Comparison of ENCODE assay signal across 9 mouse cellular contexts in the genomic region with DNA sequence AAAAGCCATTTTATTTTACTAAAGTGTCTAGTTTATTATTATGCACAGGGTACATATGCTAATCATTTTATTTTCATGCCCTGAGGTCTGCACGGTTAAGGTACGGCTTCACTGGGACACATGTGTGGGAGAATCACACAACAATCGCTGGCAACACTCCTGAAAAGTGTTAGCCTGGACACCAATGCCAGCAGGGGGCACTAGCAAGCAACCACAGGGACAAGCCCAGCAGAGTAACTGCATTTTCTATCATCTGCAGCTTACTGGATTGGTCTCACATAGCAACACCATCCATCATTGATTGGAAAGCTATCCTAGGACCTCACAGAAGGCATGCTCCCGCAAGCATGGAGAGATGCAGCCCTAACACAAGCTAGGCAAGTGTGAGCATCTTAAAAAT. TPM values are rescaled to one million over a fixed set of nuclear protein-coding genes. Genes with fewer than 3 reads are reported as not detected.
A peak's percentile ranks its signal among the peaks of the same experiment; 100 is the strongest.
DNase-seq lines count a peak whose midpoint lies in the region; ATAC-seq lines count a peak whose summit lies in the region.
"Had no signal": no experiment of that assay in that cellular context is flagged by ENCODE, and none has a peak within 500 bp of the region (broad histone marks: within the 10 kb centered on the region; RNA-seq: fewer than 3 reads in every experiment).

No protein-coding gene starts in this region.

- H3K27ac ChIP-seq in heart, embryonic 12.5 days (ENCODE audit: poor library complexity, severe bottlenecking) = no peak overlapping the region
- no peak overlapping the region for H3K27ac ChIP-seq in forebrain, embryonic 12.5 days
- H3K27ac ChIP-seq in limb, embryonic 13.5 days = no peak overlapping the region
- no peak overlapping the region for H3K27ac ChIP-seq in neural tube, embryonic 13.5 days (replicated peaks)
- H3K27ac ChIP-seq: lung, embryonic 15.5 days had no signal

- no peaks in the 10 kb centered on the region for H3K4me1 ChIP-seq in heart, embryonic 12.5 days (replicated peaks)
- H3K4me1 ChIP-seq in forebrain, embryonic 12.5 days = peaks cover 3% of the 10 kb centered on the region; the same call in 1 of the 2 replicates
- no peaks in the 10 kb centered on the region; the same call in 1 of the 2 replicates for H3K4me1 ChIP-seq in limb, embryonic 13.5 days
- H3K4me1 ChIP-seq in neural tube, embryonic 13.5 days (replicated peaks) = peaks cover 8% of the 10 kb centered on the region
- H3K4me1 ChIP-seq: lung, embryonic 15.5 days had no signal

- no peak overlapping the region for H3K4me2 ChIP-seq in heart, embryonic 12.5 days
- no peak overlapping the region for H3K4me2 ChIP-seq in forebrain, embryonic 12.5 days
- H3K4me2 ChIP-seq in limb, embryonic 13.5 days (replicated peaks) = no peak overlapping the region
- no peak overlapping the region for H3K4me2 ChIP-seq in neural tube, embryonic 13.5 days
- H3K4me2 ChIP-seq: lung, embryonic 15.5 days had no signal

- no peaks in the 10 kb centered on the region for H3K36me3 ChIP-seq in heart, embryonic 12.5 days
- no peaks in the 10 kb centered on the region for H3K36me3 ChIP-seq in forebrain, embryonic 12.5 days (replicated peaks)
- no peaks in the 10 kb centered on the region for H3K36me3 ChIP-seq in limb, embryonic 13.5 days
- no peaks in the 10 kb centered on the region for H3K36me3 ChIP-seq in neural tube, embryonic 13.5 days
- H3K36me3 ChIP-seq: lung, embryonic 15.5 days had no signal

- DNase-seq in heart, adult 8-10 months (ENCODE audit: low spot score) = peak; percentile 14
- peak; percentile 71 to 78 for DNase-seq in adrenal gland, postnatal 36 days
- peak; percentile 48 for DNase-seq in induced T-regulatory cell, adult 2 months (ENCODE audit: low read depth)
- peak; percentile 44 for DNase-seq in thymus, postnatal 0 days (ENCODE audit: low spot score)

- H3K4me3 ChIP-seq in heart, embryonic 12.5 days = no peak overlapping the region
- H3K4me3 ChIP-seq in forebrain, embryonic 12.5 days (replicated peaks) = no peak overlapping the region
- no peak overlapping the region for H3K4me3 ChIP-seq in limb, embryonic 13.5 days
- H3K4me3 ChIP-seq in neural tube, embryonic 13.5 days = no peak overlapping the region
- H3K4me3 ChIP-seq: lung, embryonic 15.5 days had no signal

- H3K9ac ChIP-seq in heart, embryonic 12.5 days = no peak overlapping the region
- H3K9ac ChIP-seq in forebrain, embryonic 12.5 days = no peak overlapping the region
- H3K9ac ChIP-seq in limb, embryonic 13.5 days = no peak overlapping the region
- no peak overlapping the region for H3K9ac ChIP-seq in neural tube, embryonic 13.5 days
- H3K9ac ChIP-seq: lung, embryonic 15.5 days had no signal

- H3K9me3 ChIP-seq in heart, embryonic 12.5 days (replicated peaks) = no peaks in the 10 kb centered on the region; the same call in 1 of the 2 replicates
- no peaks in the 10 kb centered on the region for H3K9me3 ChIP-seq in forebrain, embryonic 12.5 days
- H3K9me3 ChIP-seq in limb, embryonic 13.5 days = no peaks in the 10 kb centered on the region
- H3K9me3 ChIP-seq in neural tube, embryonic 13.5 days = no peaks in the 10 kb centered on the region
- H3K9me3 ChIP-seq: lung, embryonic 15.5 days had no signal

- no peaks in the 10 kb centered on the region for H3K27me3 ChIP-seq in heart, embryonic 12.5 days (replicated peaks)
- H3K27me3 ChIP-seq in forebrain, embryonic 12.5 days = peaks cover 14% of the 10 kb centered on the region; the same call in 1 of the 2 replicates
- H3K27me3 ChIP-seq in limb, embryonic 13.5 days = peaks cover 10% of the 10 kb centered on the region; the same call in 1 of the 2 replicates
- H3K27me3 ChIP-seq in neural tube, embryonic 13.5 days = no peaks in the 10 kb centered on the region

- no peak for ATAC-seq in heart, embryonic 12.5 days (ENCODE audit: insufficient number of reproducible peaks, low FRiP score)
- peak; percentile 20; the same call in 1 of the 2 replicates for ATAC-seq in forebrain, embryonic 12.5 days (ENCODE audit: low FRiP score)
- peak; percentile 54; the same call in 1 of the 2 replicates for ATAC-seq in limb, embryonic 13.5 days (ENCODE audit: low FRiP score, low read depth)
- ATAC-seq in neural tube, embryonic 13.5 days (ENCODE audit: low read depth) = peak; percentile 73

- WGBS in heart, embryonic 12.5 days = 33% methylated on average over 4 of the region's 4 CpGs
- WGBS in forebrain, embryonic 12.5 days = 52% methylated on average over 4 of the region's 4 CpGs
- 34% methylated on average over 4 of the region's 4 CpGs for WGBS in limb, embryonic 13.5 days
- 30% methylated on average over 4 of the region's 4 CpGs for WGBS in neural tube, embryonic 13.5 days

RNA-seq across cellular contexts. Expression of gene Pum3, which starts 20.8 kb away (rescaled TPM):
- total RNA-seq in heart, adult 8-10 months (2022) = 10 to 100 TPM; 21.4 to 33.7 (median 31.1) TPM
- polyA plus RNA-seq in heart, embryonic 12.5 days (2016; fragmentation: Nextera tagmentation; extraction: Ambion mirVana) = 56.6 and 61.7 TPM in 2 replicates
- total RNA-seq in adrenal gland, postnatal 36 days (2021) = 100 to 1,000 TPM in 1 of 2 experiments, 10 to 100 TPM in 1; 100.0 to 130 TPM
- polyA plus RNA-seq in forebrain, embryonic 12.5 days (2016; fragmentation: Nextera tagmentation; extraction: Ambion mirVana) = 85.7 and 92.1 TPM in 2 replicates
- polyA plus RNA-seq in limb, embryonic 13.5 days (2015; fragmentation: Nextera tagmentation; extraction: Ambion mirVana) = 74.6 and 75.7 TPM in 2 replicates
- polyA plus RNA-seq in neural tube, embryonic 13.5 days (2015; fragmentation: Nextera tagmentation; extraction: Ambion mirVana) = 66.9 and 68.0 TPM in 2 replicates
- 83.4 and 85.0 TPM in 2 replicates for polyA plus RNA-seq in thymus, postnatal 0 days (2015; fragmentation: Nextera tagmentation; extraction: Ambion mirVana)

Comparison
In these comparisons a context has a peak if more than half of its experiments do, and no peak if none do; other contexts are left out.
1. DNase-seq: peak in every context shown above with its lines; median percentile 74 in adrenal gland, postnatal 36 days; 48 in induced T-regulatory cell, adult 2 months; 44 in thymus, postnatal 0 days; 14 in heart, adult 8-10 months.